Mouse (Mus musculus): ENCODE data around the gene Ruvbl1.
A peak's percentile ranks its signal among the peaks of the same experiment; 100 is the strongest.

Gene Ruvbl1

DNA sequence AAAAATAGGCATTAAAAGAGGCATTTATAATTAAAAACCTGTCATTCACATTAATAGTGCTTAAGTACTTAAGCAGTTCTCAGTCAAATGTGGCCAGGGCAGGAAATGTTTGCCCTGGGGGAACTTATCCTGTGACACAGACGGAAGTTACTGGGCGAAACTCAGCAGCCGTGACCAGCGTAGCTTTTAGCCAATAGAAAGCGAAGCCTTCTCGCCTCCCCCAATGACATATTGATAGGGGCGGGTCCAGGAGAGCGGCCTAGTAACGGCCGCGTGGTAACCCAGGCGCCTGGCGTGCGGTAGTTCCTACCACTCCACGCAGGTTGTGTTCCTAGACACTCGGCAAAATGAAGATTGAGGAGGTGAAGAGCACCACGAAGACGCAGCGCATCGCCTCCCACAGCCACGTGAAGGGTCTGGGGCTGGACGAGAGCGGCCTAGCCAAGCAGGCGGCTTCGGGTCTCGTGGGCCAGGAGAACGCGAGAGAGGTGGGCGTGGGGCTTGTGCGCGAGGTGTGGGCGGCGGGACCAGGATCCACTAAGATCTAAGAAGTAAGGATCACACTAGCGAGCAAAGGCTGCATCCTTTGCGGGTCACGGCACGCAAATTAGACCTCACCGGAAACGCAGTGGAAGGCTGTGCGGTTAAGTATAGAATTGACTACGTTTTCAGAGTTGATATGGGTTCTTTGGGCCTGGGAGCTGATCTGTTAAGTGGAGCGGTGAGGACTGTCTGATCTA lies at the start of gene Ruvbl1:
Ruvbl1 (plus strand) TSS at position 229 of the 740 bp plus-strand sequence.
- DNase-seq (ENCODE audit: low spot score) = peak; percentile 97

DNA sequence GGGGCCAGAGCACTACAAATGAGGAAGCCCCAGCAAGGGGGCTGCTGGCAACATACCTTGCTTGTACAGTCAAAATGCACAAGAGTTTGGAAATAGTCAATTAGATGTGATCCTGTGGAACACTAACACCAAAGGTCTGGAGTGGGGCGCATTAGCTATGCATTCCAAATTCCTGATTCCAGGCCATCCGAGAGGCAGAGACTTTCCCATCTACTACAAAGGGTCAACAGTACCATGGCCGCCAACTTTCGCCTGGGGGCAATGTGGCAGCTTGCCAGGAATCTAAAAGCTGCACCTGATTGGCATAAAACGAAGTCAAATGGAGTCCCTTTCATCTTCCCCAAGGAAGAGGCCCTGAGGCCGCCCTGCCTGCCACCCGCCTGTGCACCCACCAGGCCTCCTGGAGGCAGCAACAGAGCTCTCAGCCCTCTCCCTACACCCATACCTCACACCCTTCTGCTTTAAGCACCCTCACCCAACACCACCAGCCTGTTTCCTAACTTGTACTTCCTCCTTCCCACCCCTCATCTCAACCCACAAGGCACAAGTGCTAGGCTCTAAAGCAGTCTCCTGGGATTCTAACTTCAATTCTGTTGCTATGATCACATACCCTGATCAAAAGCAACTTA lies 49.0 kb upstream of the Ruvbl1 start:
- DNase-seq (ENCODE audit: low spot score) = no peak

DNA sequence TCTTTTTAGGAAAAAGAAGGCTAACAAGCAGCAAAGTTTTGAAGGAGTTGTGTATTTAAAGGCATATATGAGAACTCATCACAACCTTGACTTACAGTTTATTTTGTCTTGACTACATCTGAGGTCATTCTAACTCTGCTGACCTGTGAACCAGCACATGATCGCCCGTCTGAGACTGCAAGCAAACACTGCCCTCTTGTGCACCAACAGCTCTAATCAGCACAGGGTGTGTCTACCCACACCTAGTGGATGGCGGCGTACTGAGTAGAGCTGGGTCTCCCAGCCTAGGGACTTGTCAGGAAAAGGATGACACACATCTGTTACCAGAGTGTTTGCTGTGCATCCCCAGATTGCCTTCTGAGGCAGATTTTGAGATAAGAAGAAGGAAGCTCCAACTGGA lies 34.0 kb upstream of the Ruvbl1 start:
- peak; percentile 63 for DNase-seq (ENCODE audit: low spot score)

DNA sequence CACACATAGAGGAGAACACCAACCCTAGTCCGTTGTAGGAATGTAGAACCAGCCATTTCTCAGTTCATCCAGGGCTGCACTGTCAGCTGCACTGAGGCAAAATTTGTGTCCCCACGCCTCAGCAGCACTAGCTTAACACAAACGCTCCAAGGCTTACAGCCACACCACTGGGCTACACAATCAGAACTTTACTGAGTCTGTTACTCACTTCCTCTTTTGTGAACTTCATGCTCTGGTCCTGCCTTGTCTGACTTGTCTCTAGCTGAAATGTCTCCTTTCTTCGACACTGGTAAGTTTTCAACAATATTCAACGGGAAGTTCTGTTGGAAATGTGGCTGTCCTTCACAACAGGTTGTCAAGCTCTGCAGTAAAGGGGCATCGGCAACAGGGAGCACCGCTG lies 29.6 kb upstream of the Ruvbl1 start:
- DNase-seq (ENCODE audit: low spot score) = no peak

DNA sequence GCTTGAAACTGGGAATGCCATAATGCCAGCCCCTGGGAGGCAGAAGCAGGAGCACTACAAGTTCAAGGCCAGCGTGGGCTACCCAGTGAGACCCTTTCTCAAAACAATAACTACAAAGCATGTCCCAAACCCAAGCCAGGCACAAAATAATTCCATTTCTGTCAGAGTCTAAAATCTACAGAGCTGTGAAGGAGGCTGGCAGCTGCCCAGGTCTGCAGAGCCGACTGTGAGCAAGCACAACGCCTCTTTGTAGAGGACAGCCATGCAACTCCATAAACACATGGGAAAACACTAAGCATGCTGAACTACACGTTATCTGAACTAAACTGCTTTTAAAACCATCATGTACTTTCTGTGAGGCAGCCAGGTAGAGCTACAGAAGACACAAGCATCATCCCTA lies 26.2 kb upstream of the Ruvbl1 start:
- DNase-seq (ENCODE audit: low spot score) = no peak

DNA sequence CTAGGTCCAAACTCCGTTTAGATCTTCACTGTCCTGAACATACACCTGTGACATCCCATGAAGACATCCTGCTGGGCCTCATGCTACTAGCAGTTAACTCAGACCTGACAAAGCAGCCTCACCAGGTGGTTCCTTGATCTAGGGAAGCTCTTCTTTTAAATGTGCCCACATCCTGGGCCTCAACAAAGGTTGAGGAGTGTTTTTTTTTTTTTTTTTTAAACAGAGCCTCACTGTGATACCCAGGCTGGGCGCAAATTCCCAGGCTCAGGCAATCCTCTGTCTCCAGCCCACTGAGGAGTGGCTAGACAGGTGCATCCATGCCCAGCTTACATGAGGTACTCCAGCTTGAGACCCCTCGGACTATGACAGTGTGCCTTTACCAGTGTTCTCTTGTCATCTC lies 22.7 kb upstream of the Ruvbl1 start:
- DNase-seq (ENCODE audit: low spot score) = no peak

DNA sequence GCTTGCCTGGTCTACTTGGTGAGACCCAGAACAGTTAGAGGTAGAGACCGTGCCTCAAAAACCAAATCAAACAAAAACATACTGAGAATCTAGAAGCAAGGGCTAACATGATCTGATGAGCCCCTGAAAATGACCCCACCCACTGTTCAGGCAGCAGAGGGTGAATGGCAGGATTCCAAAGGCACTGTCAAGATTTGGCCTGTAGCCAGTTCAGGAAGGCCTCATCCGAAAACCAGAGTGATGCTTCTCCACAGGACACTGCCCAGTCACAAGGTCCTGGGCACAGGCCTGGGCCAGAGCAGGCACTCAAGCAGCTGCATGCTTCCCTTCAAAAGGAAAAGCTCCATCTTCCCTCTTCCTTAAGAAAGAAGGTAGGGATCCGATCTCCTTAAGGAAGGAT lies 21.8 kb upstream of the Ruvbl1 start:
- DNase-seq (ENCODE audit: low spot score) = no peak

DNA sequence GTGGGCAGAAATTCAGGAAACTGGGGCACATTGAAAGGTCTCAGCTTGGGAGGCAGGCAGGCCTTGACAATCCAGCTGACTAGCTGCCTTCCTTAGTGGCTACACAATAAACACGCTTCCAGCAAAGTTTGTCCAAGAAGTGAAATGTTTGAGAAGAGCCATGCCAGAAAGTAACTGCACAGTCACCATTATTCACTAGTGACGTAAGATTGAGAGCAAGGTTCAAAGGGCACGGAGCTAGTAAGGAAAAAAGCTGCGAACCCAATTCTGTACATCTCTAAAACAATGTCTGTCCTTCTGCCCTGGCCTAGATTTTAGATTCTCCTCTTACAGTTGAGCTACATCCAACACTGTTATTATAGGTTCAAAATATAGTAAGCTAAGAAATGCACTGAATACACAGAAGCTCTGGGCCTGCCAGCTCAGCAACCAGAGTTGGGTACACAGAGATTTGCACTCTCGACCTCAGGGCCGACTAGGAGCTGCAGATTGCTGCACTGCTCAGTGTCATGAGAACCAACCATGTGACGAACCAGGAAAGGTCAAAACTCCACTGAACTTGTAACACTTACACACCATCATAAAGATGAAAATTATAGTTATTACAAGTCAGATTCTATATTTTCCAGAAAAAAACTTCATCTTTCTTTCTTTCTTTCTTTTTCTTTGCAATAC lies 21.0 kb upstream of the Ruvbl1 start:
- DNase-seq (ENCODE audit: low spot score) = no peak

DNA sequence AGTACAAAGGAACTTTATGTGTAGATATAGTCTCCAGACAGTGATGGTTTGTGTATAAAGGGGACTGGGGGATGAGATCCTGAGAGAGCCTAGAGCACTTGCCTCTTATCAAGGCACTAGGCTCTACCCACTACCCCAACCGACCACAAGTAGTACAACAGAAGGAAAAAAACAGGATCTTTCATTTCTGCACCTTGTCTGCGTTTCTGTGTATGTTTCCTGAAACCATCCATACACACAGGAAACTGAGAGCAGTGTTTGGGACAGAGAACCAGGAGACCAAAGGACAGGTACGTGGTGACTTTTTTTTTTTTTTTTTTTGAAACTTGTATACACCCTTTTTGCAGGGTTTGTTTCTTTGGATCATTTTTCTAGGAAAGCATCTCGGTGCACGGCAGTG lies 19.5 kb upstream of the Ruvbl1 start:
- peak; percentile 8 for DNase-seq (ENCODE audit: low spot score)

DNA sequence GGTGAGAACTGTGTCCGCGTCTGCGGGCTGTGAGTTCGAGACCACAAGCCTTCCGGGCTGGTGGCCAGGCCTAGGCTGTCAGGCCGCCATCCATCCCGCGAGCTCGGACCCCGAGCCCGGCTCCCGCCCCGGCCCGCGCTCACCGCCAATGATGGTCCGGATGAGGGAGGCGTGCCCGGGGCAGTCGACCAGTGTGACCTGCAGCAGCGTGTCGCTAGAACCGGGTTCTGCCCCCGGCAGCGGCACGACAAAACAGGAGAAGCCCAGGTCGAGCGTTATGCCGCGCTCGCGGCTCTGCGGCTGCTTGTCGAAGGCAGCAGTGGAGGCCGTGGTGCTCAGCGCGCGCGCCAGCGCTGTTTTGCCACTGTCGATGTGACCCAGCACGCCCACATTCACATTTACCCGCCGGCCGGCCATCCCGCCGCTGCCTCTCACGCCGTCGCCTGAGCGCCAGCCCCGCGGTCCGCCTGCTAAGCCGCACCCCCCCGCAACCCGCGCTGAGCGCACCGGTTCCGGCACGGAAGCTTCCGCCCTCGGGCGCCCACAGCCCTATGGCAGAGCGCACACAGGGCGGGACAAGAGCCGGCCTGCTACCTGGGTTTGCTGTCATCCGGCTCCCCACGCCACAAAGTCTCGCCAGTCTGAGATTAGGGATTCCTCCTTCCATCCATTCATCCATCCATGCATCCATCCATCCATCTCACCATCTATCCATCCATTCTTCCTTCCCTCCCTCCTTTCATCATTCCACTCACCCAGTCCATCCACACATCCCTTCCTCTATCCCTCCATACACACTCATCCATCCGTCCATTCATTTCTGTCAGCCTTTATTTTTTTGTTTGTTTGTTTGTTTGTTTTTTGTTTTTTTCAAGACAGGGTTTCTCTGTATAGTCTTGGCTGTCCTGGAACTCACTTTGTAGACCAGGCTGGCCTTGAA lies 18.9 kb upstream of the Ruvbl1 start, which contains the start of gene Eefsec:
Eefsec (minus strand) TSS at position 477 of the 940 bp plus-strand sequence.
- peak; percentile 82 for DNase-seq (ENCODE audit: low spot score)

DNA sequence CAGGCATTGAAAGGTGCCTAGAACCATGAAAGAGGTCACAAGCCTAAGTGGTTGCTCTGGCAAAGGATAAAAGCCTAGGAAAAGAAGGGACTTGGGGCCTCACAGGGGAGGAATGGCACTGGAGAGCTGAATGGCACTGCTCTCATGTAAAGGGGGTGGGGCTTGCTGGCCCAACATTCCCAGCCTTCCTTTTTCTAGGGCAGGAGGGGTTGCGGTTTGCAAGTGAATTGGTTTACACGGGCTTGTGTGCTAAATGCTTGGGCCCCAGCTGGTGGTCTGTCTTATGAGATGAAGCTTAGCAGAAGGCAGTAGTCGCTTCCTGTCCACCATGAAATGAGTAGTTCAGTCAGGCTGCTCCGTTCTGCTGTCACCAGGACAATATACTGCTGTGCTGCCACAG lies 17.8 kb upstream of the Ruvbl1 start:
- DNase-seq (ENCODE audit: low spot score) = peak; percentile 30

DNA sequence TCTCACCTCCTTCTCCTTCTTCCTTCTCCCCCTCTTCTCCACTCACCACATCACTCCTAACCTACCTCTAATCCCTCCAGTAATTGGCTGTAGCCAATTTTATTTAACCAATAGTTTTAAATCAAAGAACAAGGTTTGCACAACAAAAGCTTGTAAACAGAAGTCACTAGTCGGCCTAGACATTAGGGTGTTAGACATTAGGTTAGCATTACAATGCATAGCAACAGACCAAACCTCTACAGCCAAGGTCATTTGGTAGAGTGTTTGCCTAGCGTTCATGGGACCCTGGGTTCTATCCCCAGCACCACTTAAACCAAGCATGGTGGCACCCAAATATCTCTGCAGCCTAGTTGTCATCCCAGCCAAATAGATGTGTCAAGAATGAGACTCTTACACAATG lies 10.7 kb upstream of the Ruvbl1 start:
- no peak for DNase-seq (ENCODE audit: low spot score)

DNA sequence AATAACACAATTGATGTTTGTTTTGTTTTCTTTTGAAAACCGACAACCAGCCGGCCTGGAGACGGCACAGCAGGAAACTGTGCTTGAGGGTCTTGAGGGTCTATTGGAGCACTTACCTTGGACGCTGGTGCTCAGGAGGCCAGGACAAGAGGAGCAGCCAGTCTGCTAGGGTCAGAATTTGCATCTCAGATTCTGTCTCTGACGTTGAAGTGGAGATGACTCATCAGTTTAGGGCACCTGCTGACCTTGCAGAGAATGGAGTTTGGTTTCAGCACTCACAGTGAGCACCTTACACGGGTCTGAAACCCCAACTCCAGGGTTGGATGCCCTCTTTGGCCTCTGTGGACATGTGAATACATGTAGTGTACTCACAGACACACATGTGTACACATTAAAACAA lies 4.7 kb downstream of the Ruvbl1 start:
- no peak for DNase-seq (ENCODE audit: low spot score)

DNA sequence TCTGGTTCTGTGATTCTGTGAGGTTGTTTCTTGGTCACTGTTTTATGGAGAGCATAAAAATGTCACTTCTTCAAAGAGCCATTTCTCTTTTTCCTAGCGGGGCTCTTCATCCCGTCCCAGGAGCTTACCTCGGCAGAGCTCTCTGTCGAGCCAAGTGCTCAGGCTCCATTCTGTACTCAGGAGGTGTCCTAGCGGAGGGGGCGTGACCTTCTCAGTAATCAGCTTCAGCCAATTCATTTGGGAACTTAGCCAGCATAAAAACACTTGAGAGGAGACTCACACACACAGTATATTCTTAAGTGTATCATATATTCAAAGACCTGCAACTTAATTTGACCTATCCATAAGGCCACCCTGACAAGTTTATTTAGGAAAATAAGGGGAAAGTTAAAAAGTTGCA lies 15.2 kb downstream of the Ruvbl1 start:
- no peak for DNase-seq (ENCODE audit: low spot score)

DNA sequence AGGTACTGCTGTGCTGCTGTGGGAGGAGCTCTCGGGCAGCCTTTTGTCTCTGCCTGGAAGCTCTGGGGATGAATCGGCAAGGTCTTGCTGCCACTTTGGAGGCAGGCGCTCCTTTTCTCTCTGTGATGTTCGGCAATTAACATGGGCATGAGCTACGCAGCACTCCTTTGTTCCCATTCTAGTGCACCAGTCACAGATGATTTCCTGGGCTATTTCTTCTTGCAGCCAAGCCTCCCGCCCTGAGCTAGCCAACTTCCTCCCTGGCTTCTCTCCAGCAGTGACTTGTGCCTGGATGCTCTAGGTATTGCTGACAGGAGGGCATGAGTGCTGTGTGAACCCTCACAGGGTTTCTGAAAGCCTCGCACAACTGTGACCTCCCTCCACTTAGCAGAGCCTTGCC lies 17.9 kb downstream of the Ruvbl1 start:
- no peak for DNase-seq (ENCODE audit: low spot score)

DNA sequence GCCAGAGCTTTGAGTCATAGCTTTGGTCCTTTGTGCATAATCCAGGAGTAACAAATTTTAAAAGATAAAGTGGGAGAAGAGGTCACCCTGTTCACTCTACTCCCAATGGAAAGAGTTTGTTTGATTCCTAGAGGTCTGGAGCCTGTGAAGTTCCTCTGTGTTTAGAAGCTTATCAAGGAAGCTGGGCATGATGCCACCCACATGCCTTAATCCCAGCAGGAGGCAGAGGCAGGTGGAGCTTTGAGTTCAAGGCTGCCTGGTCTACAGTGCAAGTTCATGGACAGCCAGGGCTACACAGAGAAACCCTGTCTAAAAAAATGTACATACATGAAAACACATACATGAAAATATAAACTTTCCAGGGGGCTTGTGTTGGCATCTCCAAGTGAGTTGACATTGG lies 18.7 kb downstream of the Ruvbl1 start:
- DNase-seq (ENCODE audit: low spot score) = no peak

DNA sequence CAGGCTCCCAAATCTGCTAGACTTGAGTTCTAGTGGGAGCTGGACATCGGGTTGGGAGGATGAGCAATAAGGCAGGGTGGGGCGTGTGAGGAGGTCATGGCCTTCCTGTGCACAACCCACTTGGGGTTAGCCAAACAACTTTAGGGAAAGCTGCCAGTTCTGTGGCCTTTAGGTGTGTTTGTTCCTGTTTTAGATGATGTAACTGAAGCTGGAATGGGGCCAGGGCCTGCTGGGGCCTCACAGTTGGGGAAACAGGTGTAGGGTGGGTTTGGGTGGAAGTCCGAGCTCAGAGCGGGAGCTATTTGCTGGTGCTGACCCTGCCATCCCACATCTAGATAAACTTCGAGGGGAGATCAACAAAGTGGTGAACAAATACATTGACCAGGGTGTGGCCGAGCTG lies 20.2 kb downstream of the Ruvbl1 start:
- no peak for DNase-seq (ENCODE audit: low spot score)

DNA sequence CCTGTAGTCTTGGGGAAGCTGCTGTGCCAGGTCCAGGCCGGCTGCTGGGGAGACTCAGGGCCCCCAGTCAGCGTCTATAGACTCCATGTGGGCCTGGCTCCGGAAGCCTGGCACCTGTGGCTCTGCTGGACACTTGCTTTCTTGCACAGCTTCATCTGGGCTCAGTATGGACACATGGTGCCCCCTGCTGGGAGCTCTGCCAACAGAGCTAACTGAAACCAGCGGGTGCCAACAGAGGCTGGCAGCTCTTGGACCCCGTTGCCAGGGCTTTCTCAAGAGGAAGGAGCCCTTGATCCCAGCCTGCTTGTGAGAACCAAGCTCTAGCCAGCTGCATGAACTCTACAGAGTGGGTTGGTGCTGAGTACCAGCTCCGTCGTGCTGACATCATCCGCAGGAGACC lies 21.7 kb downstream of the Ruvbl1 start:
- peak; percentile 58 for DNase-seq (ENCODE audit: low spot score)

DNA sequence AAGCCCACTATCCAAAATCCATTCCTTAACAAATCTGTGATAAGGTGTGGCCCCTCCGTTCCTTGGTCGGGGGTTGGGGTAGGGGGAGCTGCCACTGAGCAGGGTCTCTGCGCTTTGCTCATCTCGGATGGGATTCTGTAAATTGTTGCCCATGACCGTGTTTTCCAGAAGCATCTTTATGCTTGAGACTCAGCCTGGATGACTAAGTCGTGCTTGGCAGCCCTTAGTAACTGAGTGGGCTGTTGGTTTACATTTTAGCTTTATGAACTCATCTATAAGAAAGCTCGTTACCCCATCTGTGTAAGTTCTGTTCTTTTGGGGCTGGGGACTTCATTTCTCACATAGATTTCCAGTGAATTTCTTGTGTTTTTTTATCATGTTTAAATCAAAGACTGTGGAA lies 23.8 kb downstream of the Ruvbl1 start:
- no peak for DNase-seq (ENCODE audit: low spot score)

DNA sequence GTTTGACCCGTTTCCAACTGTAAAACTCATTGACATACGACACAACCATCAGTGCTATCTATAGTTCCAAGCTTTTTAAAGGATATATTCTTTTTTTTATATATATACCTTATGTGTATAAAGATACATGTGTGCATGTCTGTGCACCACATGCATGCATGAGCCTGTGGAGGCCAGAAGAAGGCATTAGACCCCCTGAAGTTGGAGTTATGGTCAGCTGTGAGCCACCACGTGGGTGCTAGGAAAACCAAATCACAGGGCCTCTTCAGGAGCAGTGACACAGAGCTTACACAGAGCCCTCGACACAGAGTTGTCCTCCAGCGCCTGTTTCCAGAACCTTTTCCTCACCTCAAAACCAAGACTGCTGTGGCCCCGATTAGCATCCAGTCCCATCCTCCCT lies 24.6 kb downstream of the Ruvbl1 start:
- no peak for DNase-seq (ENCODE audit: low spot score)

DNA sequence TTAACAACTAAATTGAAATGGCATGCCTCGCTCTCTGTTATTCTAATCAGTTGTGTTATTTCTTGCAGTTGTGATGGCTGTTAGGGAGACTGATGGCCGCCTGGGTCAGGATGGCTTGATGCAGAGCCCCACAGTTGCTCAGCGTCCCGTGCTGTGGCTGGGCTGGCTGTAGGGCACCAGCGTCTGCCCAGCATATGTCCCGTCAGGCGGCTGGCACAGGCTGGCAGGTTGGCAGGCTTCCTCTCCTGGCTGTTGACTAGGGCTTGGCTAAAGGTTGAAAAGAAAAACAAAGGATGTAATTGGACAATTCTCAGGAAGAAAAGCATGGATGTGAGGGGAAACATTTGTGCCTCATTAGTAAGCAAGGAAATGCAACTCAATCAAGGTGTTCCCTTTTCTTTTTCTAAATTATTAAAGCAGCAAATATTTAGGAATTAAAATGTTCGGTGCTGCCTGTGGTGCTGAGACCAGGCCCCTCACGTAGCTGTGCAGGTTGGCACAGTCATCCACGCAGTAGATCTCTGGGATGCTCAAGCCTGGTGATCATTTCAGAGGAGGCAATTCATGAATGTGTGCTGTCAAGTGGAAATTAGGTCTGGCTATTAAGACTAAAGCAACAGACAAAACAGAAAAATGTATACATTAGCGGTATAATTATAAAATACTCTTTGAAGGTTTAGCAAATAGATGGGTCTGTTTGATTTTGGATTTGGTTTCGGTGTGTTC lies 25.6 kb downstream of the Ruvbl1 start:
- DNase-seq (ENCODE audit: low spot score) = no peak

DNA sequence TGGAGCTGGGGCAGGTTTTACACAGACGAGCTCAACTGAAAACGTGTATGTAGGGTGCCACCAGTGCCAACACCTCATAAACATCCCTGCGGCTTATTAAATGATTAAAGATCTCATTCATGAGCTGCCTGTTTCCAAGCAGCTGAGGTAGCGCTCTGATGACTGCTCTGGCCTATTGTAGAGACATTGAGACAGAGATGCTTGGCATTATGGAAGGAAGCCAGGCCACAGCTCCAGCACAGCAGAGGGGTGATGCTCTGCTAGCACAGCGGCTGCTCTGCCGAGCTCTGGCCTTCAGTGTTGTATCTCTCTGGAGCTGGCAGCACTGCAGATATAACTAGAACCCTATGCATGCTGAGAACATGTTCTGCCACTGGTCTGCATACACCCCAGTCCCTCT lies 28.5 kb downstream of the Ruvbl1 start:
- DNase-seq (ENCODE audit: low spot score) = no peak

Measured in retina, embryonic 14.5 days (tissue).